Mouse (Mus musculus) ES-E14 (cell line): ENCODE results near the gene Fam219b.

ENCODE experiments used
- CHD2 ChIP-seq: IDR thresholded peaks from 2 replicates; pipeline ENCODE4 v1.6.1; 2014; ENCODE audit warnings: mild to moderate bottlenecking, low read depth, low read length, inconsistent platforms
- HCFC1 ChIP-seq: IDR thresholded peaks from 2 replicates; pipeline ENCODE4 v1.6.1; 2012; ENCODE audit warnings: low read length, inconsistent platforms, borderline replicate concordance; ENCODE audit not compliant: insufficient read depth
- ZC3H11A ChIP-seq: IDR thresholded peaks from 2 replicates; pipeline ENCODE4 v1.6.1; 2012; ENCODE audit warnings: low read depth, mild to moderate bottlenecking, inconsistent platforms, low read length, borderline replicate concordance

GRCm38 (mm10) chr9:57525516-57525915 is 11.8 kb upstream of the Fam219b start:
- TF ChIP-seq ZC3H11A (no peak), HCFC1 (no peak), CHD2 (no peak)
